Mouse (Mus musculus): ENCODE results near the gene Orai3.

- no peak for TF ChIP-seq CTCF (IDR thresholded peaks at IDR 0.05; ENCODE audit: borderline replicate concordance, control insufficient read depth, extremely low read depth, insufficient read depth, low read length, poor library complexity)
- no peak for TF ChIP-seq POLR2A (IDR thresholded peaks at IDR 0.05; ENCODE audit: control insufficient read depth, extremely low read depth, insufficient read depth, low read length, poor library complexity)
These were observed 42.7 kb downstream of the Orai3 start for GRCm38 (mm10) chr7:127812292-127812691.
